Mouse (Mus musculus) stomach, embryonic 16.5 days (tissue): ENCODE data around the gene Pold3. TPM values are rescaled to one million over a fixed set of nuclear protein-coding genes. Genes with fewer than 3 reads are reported as not detected.

Source experiments
- ATAC-seq: fragments of 200-750 bp; cut with Nextera tagmentation; 2 replicates; pipeline ENCODE4 v1.8.0; 2017; ENCODE audit warnings: moderate number of reproducible peaks, moderate TSS enrichment; ENCODE audit not compliant: insufficient read depth, low FRiP score
- H3K27ac ChIP-seq: fragments of 300-500 bp; sonication (generic); 2 replicates; pipeline ENCODE4 v1.5.1; 2014; ENCODE audit warnings: low read length
- H3K27me3 ChIP-seq: fragments of 300-500 bp; sonication (generic); 2 replicates; pipeline ENCODE4 v1.6.1; 2014; ENCODE audit warnings: low read length, control low read depth, mixed read lengths; ENCODE audit not compliant: control insufficient read depth, insufficient read depth
- H3K36me3 ChIP-seq: fragments of 300-500 bp; sonication (generic); 2 replicates; pipeline ENCODE4 v1.6.1; 2014; ENCODE audit warnings: low read length; ENCODE audit not compliant: control insufficient read depth, insufficient read depth
- H3K4me1 ChIP-seq: fragments of 300-500 bp; sonication (generic); 2 replicates; pipeline ENCODE4 v1.6.1; 2014; ENCODE audit warnings: low read length, control low read depth, mixed read lengths; ENCODE audit not compliant: control insufficient read depth, insufficient read depth
- H3K4me2 ChIP-seq: fragments of 300-500 bp; sonication (generic); 2 replicates; pipeline ENCODE4 v1.6.1; 2014; ENCODE audit warnings: low read depth, low read length, mixed read lengths
- H3K4me3 ChIP-seq: fragments of 300-500 bp; sonication (generic); replicated peaks from 2 replicates; pipeline ENCODE4 v1.5.1; 2014; ENCODE audit warnings: mild to moderate bottlenecking, low read length
- H3K9ac ChIP-seq: fragments of 300-500 bp; sonication (generic); 2 replicates; pipeline ENCODE4 v1.6.1; 2014; ENCODE audit warnings: low read length
- H3K9me3 ChIP-seq: fragments of 300-500 bp; sonication (generic); replicated peaks from 2 replicates; pipeline ENCODE4 v1.6.1; 2016; ENCODE audit warnings: low read length, control low read depth; ENCODE audit not compliant: control insufficient read depth
- WGBS: fragments of 180-500 bp; shearing (Covaris S2); extraction: QIAGEN DNeasy Blood & Tissue Kit; methylation state at CpG from one replicate; pipeline ENCODE4 v1.1.7; 2014; 5-methylcytosine and 5-hydroxymethylcytosine counted together
- polyA plus RNA-seq: library from polyadenylated mRNA; unstranded; fragments of >200 nt; fragmentation: Nextera tagmentation; extraction: Ambion mirVana; gene quantifications from 2 replicates; pipeline ENCODE4 v1.2.1, GENCODE M21; 2015

Pold3 gene
- polyA plus RNA-seq, 1 experiment from 2014 or later = 47.8 TPM

GRCm38 (mm10) chr7:100148586-100148985 lies 27.2 kb upstream of the Pold3 start:
- ATAC-seq = no peak
- H3K9me3 ChIP-seq = no peaks in the 10 kb centered on the region

GRCm38 (mm10) chr7:100140591-100140990 lies 19.2 kb upstream of the Pold3 start:
- ATAC-seq = no peak
- WGBS = 69% methylated on average over 1 of the region's 1 CpGs
- H3K4me2 ChIP-seq = no peak overlapping the region

More at GRCm38 (mm10) chr7:100148586-100148985, 27.2 kb upstream of the Pold3 start:
- no peak overlapping the region for H3K9ac ChIP-seq
- H3K27ac ChIP-seq = no peak overlapping the region
- no peaks in the 10 kb centered on the region for H3K27me3 ChIP-seq
- no peaks in the 10 kb centered on the region for H3K4me1 ChIP-seq
- no peak overlapping the region for H3K4me2 ChIP-seq
- no peak overlapping the region for H3K4me3 ChIP-seq
- no peaks in the 10 kb centered on the region for H3K36me3 ChIP-seq
- WGBS = 85% methylated on average over 4 of the region's 4 CpGs

GRCm38 (mm10) chr7:100138075-100138474 lies 16.7 kb upstream of the Pold3 start:
- WGBS = 94% methylated on average over 4 of the region's 4 CpGs
- Histone ChIP-seq H3K36me3 (no peaks in the 10 kb centered on the region), H3K9me3 (no peaks in the 10 kb centered on the region), H3K4me2 (no peak overlapping the region), H3K9ac (no peak overlapping the region), H3K27ac (no peak overlapping the region), H3K4me3 (no peak overlapping the region), H3K27me3 (no peaks in the 10 kb centered on the region), H3K4me1 (no peaks in the 10 kb centered on the region)
- ATAC-seq = no peak

More at GRCm38 (mm10) chr7:100140591-100140990, 19.2 kb upstream of the Pold3 start:
- no peak overlapping the region for H3K27ac ChIP-seq
- H3K9me3 ChIP-seq = no peaks in the 10 kb centered on the region
- no peaks in the 10 kb centered on the region for H3K36me3 ChIP-seq
- no peak overlapping the region for H3K4me3 ChIP-seq
- H3K27me3 ChIP-seq = no peaks in the 10 kb centered on the region
- H3K4me1 ChIP-seq = no peaks in the 10 kb centered on the region
- no peak overlapping the region for H3K9ac ChIP-seq

GRCm38 (mm10) chr7:100137038-100137437 lies 15.7 kb upstream of the Pold3 start:
- no peak overlapping the region for H3K4me2 ChIP-seq
- H3K4me1 ChIP-seq = no peaks in the 10 kb centered on the region
- H3K9ac ChIP-seq = no peak overlapping the region
- no peak overlapping the region for H3K27ac ChIP-seq
- WGBS = 73% methylated on average over 9 of the region's 9 CpGs
- no peaks in the 10 kb centered on the region for H3K9me3 ChIP-seq
- no peaks in the 10 kb centered on the region for H3K36me3 ChIP-seq
- no peaks in the 10 kb centered on the region for H3K27me3 ChIP-seq
- no peak for ATAC-seq
- no peak overlapping the region for H3K4me3 ChIP-seq

DNA sequence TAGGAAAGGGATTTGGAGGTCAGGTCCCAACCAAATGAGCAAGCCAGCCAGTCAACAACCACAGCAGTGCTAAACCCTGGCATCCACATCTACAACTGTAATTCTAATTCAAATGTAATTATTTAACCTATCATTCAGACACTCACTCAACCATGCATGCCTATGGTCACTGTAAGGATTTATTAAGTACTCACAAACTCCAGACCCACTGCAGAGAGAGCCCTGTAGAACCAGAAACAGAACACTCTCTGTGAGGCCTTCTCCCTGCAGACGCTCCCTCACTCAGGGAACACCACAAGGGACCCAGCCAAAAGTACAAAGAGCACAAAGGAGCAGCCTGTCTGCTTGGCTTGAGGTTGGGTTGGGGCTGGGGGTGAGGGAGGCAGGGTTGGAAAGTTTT lies 11.0 kb upstream of the Pold3 start:
- Histone ChIP-seq H3K9ac (no peak overlapping the region), H3K4me3 (no peak overlapping the region), H3K9me3 (no peaks in the 10 kb centered on the region), H3K4me1 (no peaks in the 10 kb centered on the region), H3K27me3 (no peaks in the 10 kb centered on the region), H3K36me3 (no peaks in the 10 kb centered on the region), H3K27ac (no peak overlapping the region), H3K4me2 (no peak overlapping the region)
- ATAC-seq = peak; percentile 13; the same call in 1 of the 2 replicates
- 78% methylated on average over 1 of the region's 1 CpGs for WGBS

DNA sequence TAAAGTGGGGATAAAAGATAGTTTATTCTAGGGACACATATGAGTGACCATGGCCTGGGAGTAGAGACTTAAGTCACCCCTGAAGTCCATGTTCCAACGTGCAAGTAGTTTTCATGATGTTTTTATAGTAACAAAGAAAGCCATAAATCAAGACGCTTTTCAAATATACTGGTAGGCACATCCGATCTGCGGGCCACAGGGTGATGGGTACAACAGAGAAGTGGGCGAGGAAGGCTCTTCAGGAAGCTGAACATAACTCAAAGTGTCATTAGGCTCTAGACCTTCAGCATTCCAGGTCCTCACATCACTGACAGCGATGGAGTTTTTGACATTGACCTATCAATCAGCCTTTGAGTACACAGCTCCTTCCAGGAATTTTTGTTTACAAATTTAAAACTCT lies 9.2 kb upstream of the Pold3 start:
- Histone ChIP-seq H3K9me3 (no peaks in the 10 kb centered on the region), H3K4me3 (no peak overlapping the region), H3K36me3 (no peaks in the 10 kb centered on the region), H3K27me3 (no peaks in the 10 kb centered on the region), H3K4me1 (no peaks in the 10 kb centered on the region), H3K4me2 (no peak overlapping the region), H3K9ac (no peak overlapping the region), H3K27ac (no peak overlapping the region)
- WGBS = 37% methylated on average over 6 of the region's 6 CpGs
- no peak for ATAC-seq

DNA sequence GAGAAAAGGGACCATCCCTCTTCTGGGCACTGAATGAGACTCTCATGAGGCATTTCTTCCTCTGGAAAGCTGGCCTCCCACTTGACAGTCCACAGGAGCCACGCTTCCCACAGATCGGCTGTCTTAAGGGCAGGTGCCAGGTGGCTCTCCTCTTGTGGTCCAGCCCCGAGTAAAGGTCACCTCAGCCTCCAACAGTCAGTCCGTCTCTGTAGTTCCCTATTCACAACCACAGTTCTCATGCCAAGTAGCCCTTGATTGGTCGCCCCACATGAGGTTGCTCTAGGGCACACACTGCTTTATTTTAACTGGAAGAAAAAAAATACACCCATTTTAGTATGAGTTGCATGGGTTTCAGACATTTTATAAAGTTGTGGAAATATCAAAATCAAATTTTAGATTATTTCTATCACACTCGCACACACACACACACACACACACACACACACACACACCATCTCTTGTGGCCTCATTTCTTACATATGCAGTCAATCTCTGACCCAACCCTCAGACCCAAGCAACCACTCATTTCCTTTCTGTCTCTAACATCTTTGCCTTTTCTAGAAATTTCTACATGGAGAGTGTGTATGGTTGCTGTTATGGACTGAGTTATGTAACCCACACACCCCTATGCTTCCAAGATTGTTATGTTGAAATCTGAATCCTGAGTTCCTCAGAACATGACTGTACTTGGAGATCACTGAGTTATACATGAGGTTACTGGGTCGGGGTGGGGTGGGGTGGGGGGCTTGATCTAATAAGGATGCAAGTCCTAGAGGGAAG lies 7.1 kb upstream of the Pold3 start:
- Histone ChIP-seq H3K36me3 (no peaks in the 10 kb centered on the region), H3K27me3 (no peaks in the 10 kb centered on the region), H3K4me2 (no peak overlapping the region), H3K4me1 (no peaks in the 10 kb centered on the region), H3K27ac (no peak overlapping the region), H3K4me3 (no peak overlapping the region), H3K9ac (no peak overlapping the region), H3K9me3 (no peaks in the 10 kb centered on the region)
- no peak for ATAC-seq
- 67% methylated on average over 7 of the region's 7 CpGs for WGBS

DNA sequence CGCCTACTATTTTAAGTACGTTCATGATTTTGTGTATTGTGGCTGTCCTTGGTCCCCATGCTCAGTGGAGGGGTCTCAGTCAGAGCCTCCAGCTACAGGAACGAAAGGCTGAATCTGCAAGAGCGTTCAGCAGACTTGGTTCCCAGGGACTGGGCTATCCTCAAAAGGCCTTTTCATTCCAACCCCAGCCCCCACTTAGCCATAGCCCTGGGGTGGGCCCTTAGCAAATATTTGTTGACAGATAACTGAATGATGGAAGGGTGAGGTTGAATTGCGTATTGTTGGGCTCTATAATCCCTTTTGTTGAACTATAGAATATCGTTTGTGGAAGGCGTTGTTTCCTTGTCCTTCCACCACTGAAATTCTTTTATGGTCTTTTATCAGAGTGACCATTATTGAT lies 5.1 kb upstream of the Pold3 start:
- Histone ChIP-seq H3K9ac (no peak overlapping the region), H3K4me3 (no peak overlapping the region), H3K27ac (no peak overlapping the region), H3K9me3 (no peaks in the 10 kb centered on the region), H3K4me2 (no peak overlapping the region), H3K4me1 (no peaks in the 10 kb centered on the region; the same call in 1 of the 2 replicates), H3K27me3 (no peaks in the 10 kb centered on the region), H3K36me3 (no peaks in the 10 kb centered on the region)
- peak; percentile 86 for ATAC-seq
- 67% methylated on average over 7 of the region's 7 CpGs for WGBS

- Histone ChIP-seq H3K27ac (0 out of 2 replicates have a peak overlapping the region, but pooled peaks have one; percentile 8), H3K4me3 (no peak overlapping the region), H3K9ac (no peak overlapping the region), H3K4me2 (no peak overlapping the region), H3K9me3 (no peaks in the 10 kb centered on the region), H3K4me1 (no peaks in the 10 kb centered on the region; the same call in 1 of the 2 replicates), H3K27me3 (no peaks in the 10 kb centered on the region), H3K36me3 (no peaks in the 10 kb centered on the region)
- no peak for ATAC-seq
- WGBS = 62% methylated on average over 4 of the region's 4 CpGs
Observed at GRCm38 (mm10) chr7:100125166-100125565, 3.8 kb upstream of the Pold3 start.
